Mouse (Mus musculus): Measurements from ENCODE around the gene Gm36210. TPM values are rescaled to one million over a fixed set of nuclear protein-coding genes. Genes with fewer than 3 reads are reported as not detected.
A peak's percentile ranks its signal among the peaks of the same experiment; 100 is the strongest.

Gene Gm36210
- total and polyA plus RNA-seq, 3 experiments, result 0.15 to 0.97 TPM; not detected in 1

GRCm38 (mm10) chr7:4877226-4877625 lies 29.1 kb downstream of the Gm36210 start:
- no peaks in the 10 kb centered on the region; a peak in 2 of 4 replicates for H3K4me1 ChIP-seq (ENCODE audit: control insufficient read depth in 1 of 2, insufficient read depth in 2 of 2, low read length in 2 of 2)
- peak overlapping the region; percentile 51 to 90 for H3K4me3 ChIP-seq (ENCODE audit: control insufficient read depth in 1 of 2, insufficient read depth in 1 of 2, low read depth in 2 of 2, low read length in 2 of 2)
- peak overlapping the region; percentile 36; the same call in 1 of the 2 replicates for H3K27ac ChIP-seq (ENCODE audit: control insufficient read depth, low read depth, low read length)
- peak overlapping the region; percentile 74 for H3K9ac ChIP-seq (ENCODE audit: control insufficient read depth, low read depth, low read length, poor library complexity, severe bottlenecking)
- H3K9me3 ChIP-seq (replicated peaks; ENCODE audit: insufficient read depth, low read length), result no peaks in the 10 kb centered on the region
- peaks cover 4% of the 10 kb centered on the region; the same call in 1 of the 2 replicates for H3K79me2 ChIP-seq (ENCODE audit: control insufficient read depth, insufficient read depth, low read length, poor library complexity)
- no peaks in the 10 kb centered on the region for H3K27me3 ChIP-seq (ENCODE audit: control insufficient read depth in 1 of 2, insufficient read depth in 2 of 2, low read length in 2 of 2)
- TF ChIP-seq MXI1 (IDR thresholded peaks at IDR 0.05; ENCODE audit: low read depth, low read length) (peak; percentile 6; the same call in 1 of the 2 replicates), MAFK (IDR thresholded peaks at IDR 0.05; ENCODE audit: borderline replicate concordance, low read depth, low read length) (no peak)
- DNase-seq (ENCODE audit: low read depth, low spot score), result no peak
- H3K36me3 ChIP-seq (ENCODE audit: control insufficient read depth in 1 of 2, insufficient read depth in 2 of 2, low read length in 2 of 2), result no peaks in the 10 kb centered on the region

- H3K27ac ChIP-seq (ENCODE audit: control insufficient read depth, low read depth, low read length), result peak within 1 kb of the TSS; percentile 36; the same call in 1 of the 2 replicates
- H3K4me1 ChIP-seq (ENCODE audit: control insufficient read depth in 1 of 2, insufficient read depth in 2 of 2, low read length in 2 of 2), result no peaks in the 10 kb centered on the region; a peak in 2 of 4 replicates
- no peaks in the 10 kb centered on the region for H3K36me3 ChIP-seq (ENCODE audit: control insufficient read depth in 1 of 2, insufficient read depth in 2 of 2, low read length in 2 of 2)
- peaks cover 4% of the 10 kb centered on the region; the same call in 1 of the 2 replicates for H3K79me2 ChIP-seq (ENCODE audit: control insufficient read depth, insufficient read depth, low read length, poor library complexity)
- peak; percentile 98 for DNase-seq (ENCODE audit: low read depth, low spot score)
- peak within 1 kb of the TSS; percentile 74 for H3K9ac ChIP-seq (ENCODE audit: control insufficient read depth, low read depth, low read length, poor library complexity, severe bottlenecking)
- H3K9me3 ChIP-seq (replicated peaks; ENCODE audit: insufficient read depth, low read length), result no peaks in the 10 kb centered on the region
- H3K4me3 ChIP-seq (ENCODE audit: control insufficient read depth in 1 of 2, insufficient read depth in 1 of 2, low read depth in 2 of 2, low read length in 2 of 2), result peak within 1 kb of the TSS; percentile 51 to 90
- no peaks in the 10 kb centered on the region for H3K27me3 ChIP-seq (ENCODE audit: control insufficient read depth in 1 of 2, insufficient read depth in 2 of 2, low read length in 2 of 2)
- TF ChIP-seq BHLHE40 (IDR thresholded peaks at IDR 0.05; ENCODE audit: borderline replicate concordance, low read depth, low read length) (no peak), MEF2A (IDR thresholded peaks at IDR 0.05; ENCODE audit: extremely low read depth, insufficient replicate concordance, low read depth, low read length, poor library complexity, severe bottlenecking) (no peak), TCF12 (IDR thresholded peaks at IDR 0.05; ENCODE audit: low read depth, low read length) (peak; percentile 57), POLR2AphosphoS5 (IDR thresholded peaks at IDR 0.05; ENCODE audit: borderline replicate concordance, low read depth, low read length) (peak; percentile 35; the same call in 1 of the 2 replicates), ZMIZ1 (IDR thresholded peaks at IDR 0.05; ENCODE audit: low read depth, low read length) (peak; percentile 76), MYB (IDR thresholded peaks at IDR 0.05; ENCODE audit: low read depth, low read length) (no peak), TAL1 (IDR thresholded peaks at IDR 0.05; ENCODE audit: low read length) (peak; percentile 69), SMC3 (IDR thresholded peaks at IDR 0.05; ENCODE audit: low read depth, low read length) (no peak), CTCF (IDR thresholded peaks at IDR 0.05 in 2 of 3, conservative IDR thresholded peaks at IDR 0.05 in 1 of 3; ENCODE audit: control insufficient read depth in 1 of 3, insufficient read depth in 1 of 3, low read depth in 2 of 3, low read length in 3 of 3, poor library complexity in 1 of 3, severe bottlenecking in 1 of 3) (no peak), MYC (IDR thresholded peaks at IDR 0.05; ENCODE audit: low read depth, low read length) (peak; percentile 69; the same call in 1 of the 2 replicates), NRF1 (IDR thresholded peaks at IDR 0.05; ENCODE audit: insufficient read depth, low read depth, low read length, poor library complexity, severe bottlenecking) (no peak), USF2 (IDR thresholded peaks at IDR 0.05; ENCODE audit: borderline replicate concordance in 1 of 2, insufficient read depth in 1 of 2, low read depth in 1 of 2, low read length in 2 of 2) (no peak), MXI1 (IDR thresholded peaks at IDR 0.05; ENCODE audit: low read depth, low read length) (peak; percentile 89), ZKSCAN1 (IDR thresholded peaks at IDR 0.05; ENCODE audit: low read depth, low read length) (no peak), UBTF (IDR thresholded peaks at IDR 0.05; ENCODE audit: borderline replicate concordance, insufficient read depth, low read depth, low read length) (no peak), CHD1 (IDR thresholded peaks at IDR 0.05; ENCODE audit: low read depth, low read length) (no peak), HCFC1 (IDR thresholded peaks at IDR 0.05; ENCODE audit: low read depth, low read length) (peak; percentile 64; the same call in 1 of the 2 replicates), KAT2A (conservative IDR thresholded peaks at IDR 0.05; ENCODE audit: low read depth, low read length) (no peak), MAX (IDR thresholded peaks at IDR 0.05; ENCODE audit: low read length) (peak; percentile 84), CHD2 (IDR thresholded peaks at IDR 0.05; ENCODE audit: low read length) (peak; percentile 70), NELFE (IDR thresholded peaks at IDR 0.05; ENCODE audit: low read depth, low read length) (peak; percentile 70), ZC3H11A (IDR thresholded peaks at IDR 0.05; ENCODE audit: low read depth, low read length) (no peak), GABPA (IDR thresholded peaks at IDR 0.05; ENCODE audit: low read depth, low read length) (no peak), ELF1 (IDR thresholded peaks at IDR 0.05; ENCODE audit: low read depth, low read length) (peak; percentile 50; the same call in 1 of the 2 replicates), GATA1 (IDR thresholded peaks at IDR 0.05; ENCODE audit: low read depth, low read length) (peak; percentile 79), TBP (IDR thresholded peaks at IDR 0.05; ENCODE audit: low read depth, low read length) (peak; percentile 74), SIN3A (IDR thresholded peaks at IDR 0.05; ENCODE audit: low read length) (peak; percentile 85), EP300 (IDR thresholded peaks at IDR 0.05; ENCODE audit: low read depth in 1 of 2, low read length in 2 of 2) (peak; percentile 42 to 52; a peak in 1 of 4 replicates), JUND (IDR thresholded peaks at IDR 0.05; ENCODE audit: low read depth, low read length) (no peak)
Observed at GRCm38 (mm10) chr7:4876753-4877221, 29.5 kb downstream of the Gm36210 start, which contains the start of gene Isoc2a. TSS of gene Isoc2a (plus strand) at chr7:4877153.

Data from MEL (cell line).